Mouse (Mus musculus) gastrocnemius, adult 18-20 months (tissue): ENCODE measurements at regions not wholly inside any gene's neighbourhood (a gene's known extent, or its start where the extent isn't known, plus 50 kb on each side); places are given as distances from the start of the nearest gene placed in this dataset.
A peak's percentile ranks its signal among the peaks of the same experiment; 100 is the strongest.

Experiments used
- DNase-seq: peaks from one replicate; pipeline ENCODE4 v3.0.0; 2021; ENCODE audit warnings: low spot score

DNA sequence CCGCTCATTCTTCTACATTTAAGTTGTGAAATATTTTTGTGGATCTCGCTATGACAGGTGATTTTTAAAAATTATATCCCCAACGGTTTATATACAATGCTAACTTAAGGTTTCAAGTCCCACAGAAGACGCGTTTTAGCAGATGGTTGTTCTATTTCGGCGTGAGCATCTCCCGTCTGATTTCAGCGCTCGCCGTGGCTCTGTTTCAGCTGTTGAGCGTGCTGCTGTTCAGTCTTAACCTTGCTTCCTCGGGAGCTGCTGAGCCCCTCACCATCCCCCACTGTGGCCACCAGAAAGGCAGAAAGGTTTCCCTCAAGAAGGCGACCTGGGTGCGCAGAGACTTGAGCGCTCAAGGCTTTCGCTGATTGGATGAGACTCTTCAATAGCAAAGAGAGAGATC lies 234.7 kb upstream of the Msx2 start:
- DNase-seq, result no peak

- no peak for DNase-seq
Observed at GRCm38 (mm10) chr13:53704104-53704503, 231.2 kb upstream of the Msx2 start.

DNA sequence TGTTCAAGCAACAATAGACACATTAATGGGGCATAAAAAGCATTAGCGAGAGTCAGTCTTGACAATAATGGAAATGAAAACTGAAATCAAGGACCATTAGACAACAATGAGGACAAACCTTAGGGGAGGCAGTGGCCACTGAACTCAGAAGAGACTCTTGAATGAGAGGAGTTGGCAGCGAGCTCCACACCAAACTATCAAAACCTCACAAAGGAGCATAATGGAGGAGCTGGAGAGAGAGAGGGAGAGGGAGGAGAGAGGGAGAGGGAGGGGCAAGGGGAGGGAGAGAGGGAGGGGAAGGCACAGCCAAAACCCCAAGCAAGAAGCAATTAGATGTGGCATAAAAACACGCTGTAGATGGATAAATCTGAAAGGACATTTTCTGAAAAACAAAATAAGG lies 227.4 kb upstream of the Msx2 start:
- DNase-seq, result no peak

GRCm38 (mm10) chr13:53697954-53698353 lies 225.1 kb upstream of the Msx2 start:
- no peak for DNase-seq

DNA sequence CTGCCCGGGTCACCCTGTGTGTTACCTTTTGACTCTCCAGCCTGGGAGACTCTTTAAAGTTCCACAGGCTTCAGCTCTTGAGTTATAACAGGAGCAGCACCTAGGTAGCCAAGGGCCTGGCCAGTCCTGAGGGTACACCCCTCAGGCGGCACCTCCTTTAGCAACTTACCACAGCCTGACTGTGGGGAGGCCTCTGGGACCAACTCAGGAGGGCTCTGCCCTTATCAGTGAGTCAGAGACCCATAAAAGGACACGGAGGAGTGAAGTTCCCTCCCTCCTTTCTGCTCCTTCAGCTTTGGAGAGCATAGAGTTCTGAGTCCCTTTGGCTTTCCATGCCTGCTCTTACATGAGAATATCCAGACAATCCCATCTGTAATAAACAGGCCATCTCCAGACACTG lies 222.5 kb upstream of the Msx2 start:
- no peak for DNase-seq

- DNase-seq, result no peak
Observed at GRCm38 (mm10) chr13:53688934-53689333, 216.1 kb upstream of the Msx2 start.

DNA sequence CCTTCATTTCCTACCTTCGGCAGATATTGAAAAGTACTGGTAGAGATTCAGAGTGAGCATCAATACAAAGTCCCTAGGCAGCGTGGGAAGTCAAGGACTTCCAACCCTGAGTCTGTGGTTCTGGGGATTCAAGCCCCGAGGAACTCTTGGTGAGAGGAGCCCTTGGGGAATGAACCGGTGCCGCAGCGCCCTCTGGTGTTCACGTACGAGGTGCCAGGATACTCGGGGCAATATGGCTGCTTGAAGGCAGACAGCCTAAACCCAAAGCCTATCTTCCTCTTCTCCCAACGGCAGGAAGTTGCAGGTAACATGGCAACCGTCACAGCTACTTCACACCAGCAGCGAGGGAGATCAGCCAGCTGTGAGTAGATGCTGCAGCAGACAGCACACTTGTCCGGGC lies 215.6 kb upstream of the Msx2 start:
- peak; percentile 13 for DNase-seq

GRCm38 (mm10) chr13:53684498-53684897 lies 211.6 kb upstream of the Msx2 start:
- DNase-seq, result no peak

- no peak for DNase-seq
Observed at GRCm38 (mm10) chr13:53677187-53677586, 204.3 kb upstream of the Msx2 start.

GRCm38 (mm10) chr13:53670361-53670760 lies 197.5 kb upstream of the Msx2 start:
- no peak for DNase-seq

- DNase-seq, result no peak
Observed at GRCm38 (mm10) chr13:53667518-53667917, 194.6 kb upstream of the Msx2 start.

- DNase-seq, result no peak
Observed at GRCm38 (mm10) chr13:53665592-53665991, 192.7 kb upstream of the Msx2 start.

DNA sequence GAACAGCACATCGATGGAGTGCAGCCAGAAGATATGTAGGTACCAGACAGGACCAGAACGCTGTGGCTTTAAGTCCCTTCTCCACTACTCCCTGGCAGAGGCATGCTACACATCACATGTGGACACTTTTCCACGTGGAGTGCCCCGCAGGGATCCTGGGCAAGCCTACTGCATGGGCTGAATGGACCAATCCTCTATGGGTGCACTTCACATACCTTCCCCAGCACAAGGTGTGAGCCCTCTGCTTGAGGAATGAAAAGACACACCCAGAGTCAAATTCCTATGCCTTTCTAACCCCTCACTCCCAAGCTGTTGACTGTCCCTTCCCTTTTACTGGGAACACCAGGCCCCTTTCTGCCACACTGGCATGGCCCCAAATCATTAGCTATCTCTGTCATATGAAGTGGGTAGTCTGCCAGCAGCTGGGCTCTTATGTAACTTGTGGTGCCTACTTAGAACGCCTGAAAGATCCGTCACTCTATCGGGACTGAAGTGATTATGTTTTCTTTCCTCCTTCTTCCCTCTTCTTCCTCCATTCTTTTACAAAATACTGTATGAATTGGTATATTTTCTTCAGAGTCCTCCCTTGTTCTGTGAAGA lies 191.9 kb upstream of the Msx2 start:
- DNase-seq, result no peak

DNA sequence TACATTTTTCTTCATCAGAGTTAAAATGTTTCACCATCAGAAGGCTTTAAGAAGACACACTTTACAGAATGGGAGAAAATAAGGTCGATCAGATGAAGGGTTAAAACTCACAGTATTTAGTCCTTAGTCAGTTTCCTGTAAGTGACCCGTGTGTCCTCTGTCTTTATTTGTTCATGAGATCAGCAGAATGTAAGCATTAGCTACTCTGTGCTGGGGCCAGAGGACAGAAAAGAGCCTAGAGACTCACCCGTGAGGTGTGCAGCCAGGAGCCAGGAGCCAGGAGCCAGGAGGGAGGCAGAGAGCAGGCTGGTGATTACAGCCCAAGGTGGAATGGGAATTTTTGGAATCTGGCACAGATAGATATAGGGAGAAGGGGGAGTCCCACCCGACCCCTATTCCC lies 180.0 kb upstream of the Msx2 start:
- no peak for DNase-seq

DNA sequence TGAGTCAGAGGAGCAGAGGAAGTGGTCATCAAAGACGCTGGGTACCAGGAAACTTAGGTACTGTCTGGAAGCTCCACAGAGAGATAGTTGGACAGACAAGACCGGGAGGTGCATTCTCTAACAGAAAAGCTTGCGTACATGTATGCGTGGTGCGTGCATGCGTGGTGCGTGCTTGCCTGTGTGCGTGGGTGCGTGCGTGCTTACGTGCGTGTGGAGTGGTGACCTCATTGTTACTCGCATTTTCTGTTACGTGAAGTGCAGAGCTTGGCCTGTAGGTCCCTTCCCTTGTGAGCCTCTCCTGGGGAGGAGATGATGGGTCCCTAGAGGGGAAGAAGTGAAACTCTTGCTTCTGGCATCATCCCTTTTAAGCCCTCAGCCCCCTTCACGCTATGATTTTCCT lies 175.5 kb upstream of the Msx2 start:
- no peak for DNase-seq

GRCm38 (mm10) chr13:53642557-53642956 lies 169.7 kb upstream of the Msx2 start:
- DNase-seq, result no peak

DNA sequence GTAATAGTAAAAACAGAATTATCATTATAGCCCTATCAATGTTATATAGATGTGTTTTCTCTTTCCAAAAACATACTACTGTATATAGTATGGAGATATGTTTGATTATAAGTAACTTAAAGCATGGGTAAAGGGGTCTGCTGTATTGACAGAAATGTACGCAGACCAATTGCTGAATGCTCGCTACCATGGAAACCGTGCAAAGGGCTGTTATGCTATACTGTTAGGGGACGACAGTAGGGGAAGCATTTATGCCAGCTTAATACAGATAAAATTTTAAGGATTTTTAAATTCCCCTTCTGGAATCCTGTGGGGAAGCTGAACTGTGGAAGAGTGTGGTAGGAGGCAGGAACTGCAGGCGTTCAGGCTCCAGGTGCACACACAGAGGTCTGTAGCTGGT lies 166.7 kb upstream of the Msx2 start:
- no peak for DNase-seq

GRCm38 (mm10) chr13:53639115-53639514 lies 166.2 kb upstream of the Msx2 start:
- no peak for DNase-seq

DNA sequence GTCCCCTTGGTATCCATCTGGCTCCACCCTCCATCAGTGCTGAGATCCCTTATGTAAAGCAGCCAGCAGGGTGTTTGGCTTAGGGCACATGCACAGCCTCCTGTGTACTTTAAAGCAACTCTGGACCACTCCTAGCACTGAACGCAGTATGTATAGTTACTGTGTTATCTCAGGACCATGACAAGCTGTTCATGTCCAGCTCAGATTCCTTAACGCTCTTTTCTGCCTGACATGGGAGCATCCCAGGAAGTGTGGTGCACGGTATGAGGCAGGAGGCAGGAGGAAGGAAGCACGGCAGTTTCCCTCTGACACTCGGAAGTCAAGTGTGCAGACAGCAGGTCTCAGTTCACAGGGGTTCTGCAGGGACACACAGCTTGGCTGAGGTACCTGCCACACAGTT lies 163.1 kb upstream of the Msx2 start:
- DNase-seq, result no peak

DNA sequence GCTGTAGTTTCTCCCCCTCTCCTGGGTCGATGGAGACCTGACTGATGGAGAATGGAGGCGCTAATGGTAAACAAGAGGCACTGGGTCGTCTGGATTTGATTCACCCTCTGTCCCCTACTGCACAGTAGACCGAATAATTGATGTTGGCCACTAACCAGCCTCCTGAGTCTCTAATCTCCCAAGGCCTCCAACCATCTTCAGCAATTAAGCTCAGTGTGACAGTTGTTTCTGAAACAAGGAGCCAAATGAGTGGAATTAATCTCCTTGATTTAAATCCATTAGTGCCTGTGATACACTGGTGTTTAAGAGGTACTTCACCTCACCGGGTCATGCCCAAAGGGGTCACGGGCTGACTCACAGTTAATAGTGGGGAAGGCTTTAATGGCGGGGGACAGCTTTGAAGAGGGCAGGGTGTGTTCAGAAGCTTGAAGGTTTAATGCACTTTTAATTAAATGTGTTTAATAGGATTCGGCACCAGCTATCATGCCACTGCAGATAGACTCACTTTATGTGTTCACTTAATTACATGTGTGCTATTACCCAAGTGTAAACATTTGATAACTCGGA lies 161.8 kb upstream of the Msx2 start:
- DNase-seq, result no peak

DNA sequence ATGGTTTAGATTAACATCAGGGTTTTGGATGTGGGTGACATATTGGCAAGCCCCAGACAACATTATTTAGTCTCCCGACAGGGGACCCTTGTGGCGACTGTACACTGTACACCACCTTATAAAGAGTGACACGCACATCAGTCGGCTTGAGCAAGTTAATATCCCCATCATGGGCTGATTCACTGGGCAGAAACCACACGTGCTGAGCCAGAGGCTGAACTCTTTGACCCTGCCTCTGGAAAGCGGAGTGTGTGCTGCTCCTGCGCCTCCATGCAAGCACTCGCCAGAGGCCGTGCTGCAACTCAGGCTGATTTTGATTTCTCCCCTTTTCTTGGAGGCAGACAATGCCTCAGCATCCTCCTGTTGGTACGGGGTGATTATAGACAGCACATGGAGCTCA lies 125.2 kb upstream of the Msx2 start:
- no peak for DNase-seq

- DNase-seq, result no peak
Observed at GRCm38 (mm10) chr13:53596871-53597800, 124.3 kb upstream of the Msx2 start.

GRCm38 (mm10) chr13:53592755-53593154 lies 119.9 kb upstream of the Msx2 start:
- no peak for DNase-seq
